Mouse (Mus musculus): ENCODE results near the gene Ets2. TPM values are rescaled to one million over a fixed set of nuclear protein-coding genes. Genes with fewer than 3 reads are reported as not detected.
"Not testable (repeated sequence)": the region's sequence is repeated elsewhere in the genome, so short reads cannot be mapped to it uniquely, and the experiment has no call there.

Gene Ets2
- polyA plus RNA-seq, 1 experiment from 2014 or later: 55.7 TPM

DNA sequence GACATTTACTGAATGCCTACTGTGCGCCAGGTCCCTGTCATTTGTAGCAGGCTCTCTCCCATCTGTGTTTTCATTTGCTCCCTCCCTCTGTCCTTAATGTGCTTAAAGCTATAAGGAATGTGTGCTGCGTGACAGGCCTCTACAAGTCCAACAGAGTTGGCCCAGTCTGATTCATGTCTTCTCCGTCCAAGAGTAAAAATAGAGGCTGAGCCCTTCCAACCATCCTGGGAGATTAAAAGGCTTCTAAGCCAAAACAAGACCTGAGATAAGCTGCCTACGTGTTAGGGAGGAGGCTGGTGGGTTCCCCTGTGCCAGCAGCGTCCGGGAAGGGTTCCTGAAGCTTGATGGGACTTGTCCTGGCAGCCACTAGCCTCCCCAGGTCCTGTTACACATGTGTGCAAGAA, 58.1 kb downstream of the Ets2 start:
- Histone ChIP-seq H3K27ac (replicated peaks; ENCODE audit: low read depth, low read length) (no peak overlapping the region; the same call in 1 of the 2 replicates), H3K9ac (ENCODE audit: low read depth, low read length) (no peak overlapping the region), H3K36me3 (ENCODE audit: control insufficient read depth, insufficient read depth, low read length) (no peaks in the 10 kb centered on the region), H3K4me3 (ENCODE audit: low read depth, low read length) (no peak overlapping the region), H3K27me3 (replicated peaks; ENCODE audit: control insufficient read depth, insufficient read depth, low read length) (no peaks in the 10 kb centered on the region), H3K4me2 (ENCODE audit: low read depth, low read length) (no peak overlapping the region), H3K4me1 (ENCODE audit: control insufficient read depth, insufficient read depth, low read length) (peaks cover 6% of the 10 kb centered on the region; the same call in 1 of the 2 replicates), H3K9me3 (ENCODE audit: control insufficient read depth, low read length) (no peaks in the 10 kb centered on the region)
- ATAC-seq (ENCODE audit: low read depth): peak; percentile 82
- DNase-seq (ENCODE audit: low spot score): peak; percentile 77
- WGBS: 61% methylated on average over 6 of the region's 6 CpGs

DNA sequence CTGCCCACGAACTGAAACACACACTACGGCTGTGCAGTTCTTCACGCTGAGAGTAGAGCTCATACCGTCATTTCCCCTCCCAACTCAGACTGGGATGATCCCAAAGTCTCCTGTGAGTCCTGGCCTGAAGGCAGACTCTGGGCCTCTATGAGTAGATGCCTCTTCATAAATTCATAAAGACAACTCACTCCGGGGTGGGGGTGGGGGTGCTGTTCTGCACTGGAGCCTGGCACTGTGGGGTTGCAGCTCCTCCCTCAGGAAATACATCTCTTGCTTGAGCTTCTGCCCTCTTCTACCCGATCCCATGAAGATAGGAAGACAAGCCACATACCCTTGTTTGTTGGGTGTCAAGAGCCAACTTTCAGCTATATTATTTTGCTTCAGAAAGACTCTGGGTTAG, 59.9 kb downstream of the Ets2 start:
- Histone ChIP-seq H3K9me3 (ENCODE audit: control insufficient read depth, low read length) (no peaks in the 10 kb centered on the region), H3K27me3 (replicated peaks; ENCODE audit: control insufficient read depth, insufficient read depth, low read length) (no peaks in the 10 kb centered on the region), H3K27ac (replicated peaks; ENCODE audit: low read depth, low read length) (peak overlapping the region; percentile 52), H3K4me1 (ENCODE audit: control insufficient read depth, insufficient read depth, low read length) (peaks cover 6% of the 10 kb centered on the region; the same call in 1 of the 2 replicates), H3K9ac (ENCODE audit: low read depth, low read length) (no peak overlapping the region), H3K36me3 (ENCODE audit: control insufficient read depth, insufficient read depth, low read length) (no peaks in the 10 kb centered on the region), H3K4me2 (ENCODE audit: low read depth, low read length) (no peak overlapping the region), H3K4me3 (ENCODE audit: low read depth, low read length) (no peak overlapping the region)
- 54% methylated on average over 6 of the region's 6 CpGs for WGBS
- ATAC-seq (ENCODE audit: low read depth): no peak; the same call in 1 of the 2 replicates
- no peak for DNase-seq (ENCODE audit: low spot score)

DNA sequence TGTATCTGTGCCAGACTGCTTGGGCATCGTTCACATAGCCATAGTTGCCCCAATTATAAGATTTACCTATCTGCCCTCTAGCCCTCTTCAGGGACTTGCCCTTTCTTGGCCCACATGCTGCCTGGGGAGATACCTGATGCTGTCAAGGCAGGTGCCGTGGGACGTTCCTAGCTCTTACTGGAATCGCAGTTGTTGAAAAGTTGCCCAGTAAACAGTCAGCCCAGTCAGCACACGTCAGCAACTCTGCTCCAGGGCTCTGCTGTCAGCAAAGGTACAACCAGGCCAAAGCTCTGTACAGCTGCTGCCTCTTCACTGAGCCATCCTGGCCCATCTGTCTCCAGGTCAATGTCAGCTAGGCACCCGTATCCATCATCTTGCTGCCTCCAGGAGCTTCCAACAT, 61.3 kb downstream of the Ets2 start:
- H3K4me2 ChIP-seq (ENCODE audit: low read depth, low read length): no peak overlapping the region
- H3K4me1 ChIP-seq (ENCODE audit: control insufficient read depth, insufficient read depth, low read length): peaks cover 6% of the 10 kb centered on the region; the same call in 1 of the 2 replicates
- H3K4me3 ChIP-seq (ENCODE audit: low read depth, low read length): no peak overlapping the region
- no peaks in the 10 kb centered on the region for H3K9me3 ChIP-seq (ENCODE audit: control insufficient read depth, low read length)
- no peak for DNase-seq (ENCODE audit: low spot score)
- no peak overlapping the region for H3K9ac ChIP-seq (ENCODE audit: low read depth, low read length)
- 65% methylated on average over 6 of the region's 6 CpGs for WGBS
- ATAC-seq (ENCODE audit: low read depth): no peak
- no peaks in the 10 kb centered on the region for H3K36me3 ChIP-seq (ENCODE audit: control insufficient read depth, insufficient read depth, low read length)
- H3K27ac ChIP-seq (replicated peaks; ENCODE audit: low read depth, low read length): no peak overlapping the region
- H3K27me3 ChIP-seq (replicated peaks; ENCODE audit: control insufficient read depth, insufficient read depth, low read length): no peaks in the 10 kb centered on the region

DNA sequence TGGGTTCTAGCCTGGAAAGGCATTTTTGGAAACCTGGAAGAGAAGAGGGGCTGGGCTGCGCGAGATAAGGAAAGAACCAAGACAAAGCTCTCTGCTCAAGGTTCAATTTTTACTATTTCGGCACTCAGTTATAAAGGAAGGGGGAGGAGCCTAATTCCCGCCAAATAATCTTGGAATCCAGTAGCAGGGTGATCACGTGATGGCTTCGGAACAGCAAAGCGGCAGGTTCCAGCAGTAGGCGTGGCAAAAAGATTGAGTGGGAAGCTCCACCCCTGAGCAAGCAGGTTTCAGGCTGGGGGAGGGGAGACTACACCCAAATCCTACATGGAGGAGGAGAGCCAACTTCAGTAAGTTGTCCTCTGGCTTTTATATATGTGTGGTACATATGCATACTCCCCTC, 62.2 kb downstream of the Ets2 start:
- ATAC-seq (ENCODE audit: low read depth); H3K9me3 ChIP-seq (ENCODE audit: control insufficient read depth, low read length); DNase-seq (ENCODE audit: low spot score); H3K4me3 ChIP-seq (ENCODE audit: low read depth, low read length); H3K27ac ChIP-seq (replicated peaks; ENCODE audit: low read depth, low read length); H3K27me3 ChIP-seq (replicated peaks; ENCODE audit: control insufficient read depth, insufficient read depth, low read length); H3K4me2 ChIP-seq (ENCODE audit: low read depth, low read length); H3K36me3 ChIP-seq (ENCODE audit: control insufficient read depth, insufficient read depth, low read length); H3K4me1 ChIP-seq (ENCODE audit: control insufficient read depth, insufficient read depth, low read length); H3K9ac ChIP-seq (ENCODE audit: low read depth, low read length): not testable (repeated sequence)
- 71% methylated on average over 8 of the region's 8 CpGs for WGBS

DNA sequence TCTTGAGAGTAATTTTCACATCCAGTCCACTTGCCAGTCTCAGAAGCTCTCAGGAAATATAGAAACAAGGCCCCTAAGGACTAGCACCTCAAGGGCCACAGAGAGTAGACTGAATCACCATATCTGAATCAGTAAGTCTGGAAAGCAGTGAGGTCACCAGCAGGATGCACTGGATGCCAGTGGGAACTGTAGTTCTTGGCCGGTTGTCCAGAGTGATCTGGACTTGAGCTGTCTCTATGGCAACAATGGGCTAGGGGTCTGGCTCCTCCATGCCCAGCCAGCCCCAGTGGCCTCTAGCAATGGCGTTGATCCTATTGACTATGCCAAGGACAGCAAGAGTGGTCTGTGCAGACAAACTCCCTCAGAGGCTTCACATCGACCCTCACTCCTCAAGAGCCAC, 64.3 kb downstream of the Ets2 start:
- Histone ChIP-seq H3K4me2 (ENCODE audit: low read depth, low read length) (no peak overlapping the region), H3K27me3 (replicated peaks; ENCODE audit: control insufficient read depth, insufficient read depth, low read length) (no peaks in the 10 kb centered on the region), H3K36me3 (ENCODE audit: control insufficient read depth, insufficient read depth, low read length) (no peaks in the 10 kb centered on the region), H3K9ac (ENCODE audit: low read depth, low read length) (no peak overlapping the region), H3K4me1 (ENCODE audit: control insufficient read depth, insufficient read depth, low read length) (peaks cover 10% of the 10 kb centered on the region), H3K4me3 (ENCODE audit: low read depth, low read length) (no peak overlapping the region), H3K27ac (replicated peaks; ENCODE audit: low read depth, low read length) (no peak overlapping the region), H3K9me3 (ENCODE audit: control insufficient read depth, low read length) (no peaks in the 10 kb centered on the region)
- WGBS: 77% methylated on average over 3 of the region's 3 CpGs
- ATAC-seq (ENCODE audit: low read depth) (no peak), DNase-seq (ENCODE audit: low spot score) (no peak)

DNA sequence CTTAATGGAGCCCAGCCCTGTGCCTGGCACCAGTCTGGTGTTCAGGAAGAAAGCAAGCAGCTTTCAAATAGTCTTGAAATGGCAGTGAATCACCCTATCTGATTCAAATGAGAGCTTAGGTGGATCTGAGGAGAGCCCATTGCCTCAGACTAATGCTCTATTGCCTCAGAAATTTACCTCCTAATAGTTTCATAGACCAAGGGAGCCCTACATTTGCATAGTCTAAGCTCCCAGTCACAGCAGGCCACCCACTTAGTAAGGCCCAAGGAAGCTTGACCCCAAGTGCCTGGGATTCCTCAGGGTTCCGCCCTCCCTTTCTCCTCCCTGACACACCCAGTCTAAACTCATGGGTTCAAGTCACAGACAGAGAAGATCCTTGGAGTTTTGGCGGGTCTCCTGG, 65.4 kb downstream of the Ets2 start:
- no peaks in the 10 kb centered on the region for H3K9me3 ChIP-seq (ENCODE audit: control insufficient read depth, low read length)
- H3K27ac ChIP-seq (replicated peaks; ENCODE audit: low read depth, low read length): no peak overlapping the region
- no peak overlapping the region for H3K4me2 ChIP-seq (ENCODE audit: low read depth, low read length)
- H3K36me3 ChIP-seq (ENCODE audit: control insufficient read depth, insufficient read depth, low read length): no peaks in the 10 kb centered on the region
- H3K27me3 ChIP-seq (replicated peaks; ENCODE audit: control insufficient read depth, insufficient read depth, low read length): no peaks in the 10 kb centered on the region
- DNase-seq (ENCODE audit: low spot score): no peak
- H3K9ac ChIP-seq (ENCODE audit: low read depth, low read length): no peak overlapping the region
- H3K4me1 ChIP-seq (ENCODE audit: control insufficient read depth, insufficient read depth, low read length): peaks cover 4% of the 10 kb centered on the region
- no peak overlapping the region for H3K4me3 ChIP-seq (ENCODE audit: low read depth, low read length)
- 67% methylated on average over 2 of the region's 2 CpGs for WGBS
- no peak for ATAC-seq (ENCODE audit: low read depth)

DNA sequence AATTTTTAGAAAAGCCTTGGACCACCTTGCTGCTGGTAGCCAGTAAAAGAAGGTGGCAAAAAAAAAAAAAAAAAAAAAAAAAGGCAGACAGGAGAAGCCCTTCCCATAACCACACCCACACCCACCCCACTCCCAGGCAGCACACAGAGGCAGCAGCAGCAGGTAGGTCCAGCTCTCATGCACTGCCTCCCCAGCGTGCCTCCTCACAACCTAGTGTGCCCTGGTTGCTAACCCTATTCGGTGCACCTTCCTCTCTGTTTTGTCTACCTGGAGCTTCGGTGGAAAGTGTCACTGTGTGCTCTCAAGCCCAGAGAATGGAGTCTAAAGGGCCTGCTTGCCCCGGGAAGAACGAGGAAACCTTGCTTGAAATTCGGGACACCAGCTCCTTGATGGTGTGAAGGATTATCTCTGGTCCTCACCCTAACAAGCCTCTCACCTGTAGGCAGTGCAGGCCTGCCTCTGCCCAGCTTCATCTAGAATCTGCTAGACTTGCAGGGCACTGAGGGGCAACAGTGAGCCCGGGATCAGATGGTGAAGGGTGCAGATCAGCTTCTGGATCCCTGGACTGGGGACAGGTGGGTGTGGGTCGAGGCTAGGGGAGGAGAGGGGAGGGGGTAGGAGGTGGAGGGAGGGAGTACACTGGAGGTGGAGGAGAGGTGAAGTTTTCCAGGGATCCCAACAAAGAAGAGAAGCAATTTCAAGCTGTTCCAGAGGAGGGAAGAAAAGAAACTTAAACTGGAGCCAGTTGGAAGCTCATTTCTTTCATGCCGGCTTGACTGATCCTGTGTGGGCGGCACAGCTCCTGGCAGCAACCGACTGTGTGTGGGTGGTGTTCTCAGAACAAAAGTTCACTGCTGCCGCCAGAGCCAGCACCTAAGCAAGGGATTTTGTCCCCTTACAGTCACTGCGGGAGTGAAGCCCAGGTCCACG, 67.5 kb downstream of the Ets2 start:
- H3K36me3 ChIP-seq (ENCODE audit: control insufficient read depth, insufficient read depth, low read length): no peaks in the 10 kb centered on the region
- H3K4me2 ChIP-seq (ENCODE audit: low read depth, low read length): no peak overlapping the region
- H3K27ac ChIP-seq (replicated peaks; ENCODE audit: low read depth, low read length): peak overlapping the region; percentile 52
- H3K27me3 ChIP-seq (replicated peaks; ENCODE audit: control insufficient read depth, insufficient read depth, low read length): no peaks in the 10 kb centered on the region
- WGBS: 39% methylated on average over 13 of the region's 14 CpGs
- DNase-seq (ENCODE audit: low spot score) (peak; percentile 69), ATAC-seq (ENCODE audit: low read depth) (peak; percentile 60; the same call in 1 of the 2 replicates)
- no peak overlapping the region for H3K4me3 ChIP-seq (ENCODE audit: low read depth, low read length)
- no peaks in the 10 kb centered on the region for H3K9me3 ChIP-seq (ENCODE audit: control insufficient read depth, low read length)
- H3K4me1 ChIP-seq (ENCODE audit: control insufficient read depth, insufficient read depth, low read length): peaks cover 4% of the 10 kb centered on the region; the same call in 1 of the 2 replicates
- H3K9ac ChIP-seq (ENCODE audit: low read depth, low read length): peak overlapping the region; percentile 8; the same call in 1 of the 2 replicates

DNA sequence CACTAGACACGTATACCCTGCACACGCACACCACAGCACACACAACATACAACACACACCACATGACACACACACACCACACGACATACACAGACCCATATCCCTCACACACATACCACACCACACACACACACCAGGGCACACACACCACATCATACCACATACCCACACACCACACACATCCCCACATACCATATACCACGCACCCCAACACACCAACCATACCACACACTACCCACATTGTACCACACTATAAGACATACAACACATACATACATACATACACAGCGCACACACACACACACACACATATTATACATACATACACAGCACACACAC, 68.1 kb downstream of the Ets2 start:
- Histone ChIP-seq H3K4me3 (ENCODE audit: low read depth, low read length) (no peak overlapping the region), H3K4me1 (ENCODE audit: control insufficient read depth, insufficient read depth, low read length) (peaks cover 4% of the 10 kb centered on the region; the same call in 1 of the 2 replicates), H3K9ac (ENCODE audit: low read depth, low read length) (no peak overlapping the region), H3K36me3 (ENCODE audit: control insufficient read depth, insufficient read depth, low read length) (no peaks in the 10 kb centered on the region), H3K4me2 (ENCODE audit: low read depth, low read length) (no peak overlapping the region), H3K27me3 (replicated peaks; ENCODE audit: control insufficient read depth, insufficient read depth, low read length) (no peaks in the 10 kb centered on the region), H3K9me3 (ENCODE audit: control insufficient read depth, low read length) (no peaks in the 10 kb centered on the region), H3K27ac (replicated peaks; ENCODE audit: low read depth, low read length) (peak overlapping the region; percentile 52; the same call in 1 of the 2 replicates)
- ATAC-seq (ENCODE audit: low read depth) (0 out of 2 replicates have a peak, but pooled peaks have one; percentile 15), DNase-seq (ENCODE audit: low spot score) (no peak)
- 82% methylated on average over 5 of the region's 5 CpGs for WGBS

All from embryonic facial prominence, embryonic 14.5 days (tissue).